Mouse (Mus musculus) splenic B cell, adult 2 months (primary cell): ENCODE data around the gene Cand2.

Source experiments
- DNase-seq: peaks from one replicate; pipeline ENCODE4 v3.0.0-alpha.2; 2011; ENCODE audit warnings: low read depth, low spot score
- H3K27me3 ChIP-seq: 2 replicates; pipeline ENCODE4 v1.6.1; 2012; ENCODE audit warnings: mild to moderate bottlenecking, low read length, moderate library complexity, mixed read lengths; ENCODE audit not compliant: control insufficient read depth, poor library complexity, insufficient read depth, severe bottlenecking
- H3K36me3 ChIP-seq: 2 replicates; pipeline ENCODE4 v1.6.1; 2012; ENCODE audit warnings: mild to moderate bottlenecking, low read length, moderate library complexity, mixed read lengths; ENCODE audit not compliant: control insufficient read depth, poor library complexity, insufficient read depth, severe bottlenecking

Cand2 gene

GRCm38 (mm10) chr6:115764179-115764578, 10.2 kb upstream of the Cand2 start:
- H3K27me3 ChIP-seq: no peaks in the 10 kb centered on the region
- H3K36me3 ChIP-seq: no peaks in the 10 kb centered on the region
- DNase-seq: no peak

- Histone ChIP-seq H3K27me3 (no peaks in the 10 kb centered on the region), H3K36me3 (no peaks in the 10 kb centered on the region)
- DNase-seq: no peak
These were observed 7.0 kb upstream of the Cand2 start for GRCm38 (mm10) chr6:115767357-115767756.

- H3K36me3 ChIP-seq: no peaks in the 10 kb centered on the region
- DNase-seq: no peak
- H3K27me3 ChIP-seq: no peaks in the 10 kb centered on the region
These were observed 6.1 kb upstream of the Cand2 start for GRCm38 (mm10) chr6:115768207-115768606.

- no peaks in the 10 kb centered on the region for H3K36me3 ChIP-seq
- DNase-seq: no peak
These were observed 4.2 kb upstream of the Cand2 start for GRCm38 (mm10) chr6:115770059-115770670.

GRCm38 (mm10) chr6:115770852-115771251, 3.5 kb upstream of the Cand2 start:
- DNase-seq: no peak
- no peaks in the 10 kb centered on the region for H3K36me3 ChIP-seq
- no peaks in the 10 kb centered on the region for H3K27me3 ChIP-seq

More at GRCm38 (mm10) chr6:115770059-115770670, 4.2 kb upstream of the Cand2 start:
- H3K27me3 ChIP-seq: no peaks in the 10 kb centered on the region

- DNase-seq: peak; percentile 28
- H3K27me3 ChIP-seq: no peaks in the 10 kb centered on the region
- no peaks in the 10 kb centered on the region for H3K36me3 ChIP-seq
These were observed 2.1 kb upstream of the Cand2 start for GRCm38 (mm10) chr6:115772201-115772600.

GRCm38 (mm10) chr6:115772604-115773003, 1.7 kb upstream of the Cand2 start:
- Histone ChIP-seq H3K36me3 (no peaks in the 10 kb centered on the region), H3K27me3 (no peaks in the 10 kb centered on the region)
- DNase-seq: peak; percentile 59

GRCm38 (mm10) chr6:115773966-115774413, 348 bp upstream of the Cand2 start:
- DNase-seq: peak; percentile 35
- no peaks in the 10 kb centered on the region for H3K36me3 ChIP-seq
- no peaks in the 10 kb centered on the region for H3K27me3 ChIP-seq

GRCm38 (mm10) chr6:115775838-115776237, 1.5 kb downstream of the Cand2 start:
- H3K27me3 ChIP-seq: no peaks in the 10 kb centered on the region
- no peaks in the 10 kb centered on the region for H3K36me3 ChIP-seq
- DNase-seq: no peak

GRCm38 (mm10) chr6:115776363-115776762, 2.0 kb downstream of the Cand2 start:
- H3K27me3 ChIP-seq: no peaks in the 10 kb centered on the region
- DNase-seq: no peak

GRCm38 (mm10) chr6:115782781-115783180, 8.4 kb downstream of the Cand2 start:
- Histone ChIP-seq H3K36me3 (no peaks in the 10 kb centered on the region; the same call in 1 of the 2 replicates), H3K27me3 (no peaks in the 10 kb centered on the region)
- DNase-seq: no peak

More at GRCm38 (mm10) chr6:115776363-115776762, 2.0 kb downstream of the Cand2 start:
- no peaks in the 10 kb centered on the region for H3K36me3 ChIP-seq

GRCm38 (mm10) chr6:115791016-115791415, 16.7 kb downstream of the Cand2 start:
- H3K27me3 ChIP-seq: no peaks in the 10 kb centered on the region
- DNase-seq: no peak
- no peaks in the 10 kb centered on the region for H3K36me3 ChIP-seq

- Histone ChIP-seq H3K36me3 (no peaks in the 10 kb centered on the region), H3K27me3 (no peaks in the 10 kb centered on the region)
- DNase-seq: no peak
These were observed 17.7 kb downstream of the Cand2 start for GRCm38 (mm10) chr6:115791842-115792686.

GRCm38 (mm10) chr6:115792691-115793215, 18.4 kb downstream of the Cand2 start:
- Histone ChIP-seq H3K27me3 (no peaks in the 10 kb centered on the region), H3K36me3 (no peaks in the 10 kb centered on the region)
- no peak for DNase-seq

- no peak for DNase-seq
- no peaks in the 10 kb centered on the region for H3K27me3 ChIP-seq
- peaks cover 9% of the 10 kb centered on the region; the same call in 1 of the 2 replicates for H3K36me3 ChIP-seq
These were observed 27.5 kb downstream of the Cand2 start for GRCm38 (mm10) chr6:115801811-115802210.
